Mouse (Mus musculus) MEL (cell line): Measurements from ENCODE around the gene P2rx7. TPM values are rescaled to one million over a fixed set of nuclear protein-coding genes. Genes with fewer than 3 reads are reported as not detected.
A peak's percentile ranks its signal among the peaks of the same experiment; 100 is the strongest.
"Not testable (repeated sequence)": the region's sequence is repeated elsewhere in the genome, so short reads cannot be mapped to it uniquely, and the experiment has no call there.

ENCODE experiments used
- DNase-seq: peaks from one replicate; pipeline ENCODE4 v3.0.0; 2011; ENCODE audit warnings: low read depth, low spot score
- H3K27ac ChIP-seq: 2 replicates; pipeline ENCODE4 v1.5.1; 2012; ENCODE audit warnings: low read depth, mild to moderate bottlenecking, control low read depth, low read length, moderate library complexity; ENCODE audit not compliant: control insufficient read depth
- H3K27me3 ChIP-seq, 2 experiments: fragments of 150-350 bp in 1 of 2; sonication (generic) in 1 of 2; 2 replicates each; pipeline ENCODE4 v1.6.1; 2012; ENCODE audit warnings: low read length in 2 of 2, mild to moderate bottlenecking in 2 of 2, improper control_type of control experiment in 1 of 2, moderate library complexity in 1 of 2; ENCODE audit not compliant: insufficient read depth in 2 of 2, control insufficient read depth in 1 of 2
- H3K36me3 ChIP-seq, 2 experiments: 2 replicates each; pipeline ENCODE4 v1.6.1; 2012 to 2014; ENCODE audit warnings: low read length in 2 of 2, improper control_type of control experiment in 1 of 2, inconsistent platforms in 1 of 2, mild to moderate bottlenecking in 1 of 2; ENCODE audit not compliant: insufficient read depth in 2 of 2, control insufficient read depth in 1 of 2
- H3K4me1 ChIP-seq, 2 experiments: fragments of 150-350 bp in 1 of 2; sonication (generic) in 1 of 2; 2 replicates each; pipeline ENCODE4 v1.6.1; 2012; ENCODE audit warnings: low read length in 2 of 2, improper control_type of control experiment in 1 of 2, mild to moderate bottlenecking in 1 of 2; ENCODE audit not compliant: insufficient read depth in 2 of 2, control insufficient read depth in 1 of 2
- H3K4me3 ChIP-seq, 2 experiments: fragments of 150-350 bp in 1 of 2; sonication (generic) in 1 of 2; 2 replicates each; pipeline ENCODE4 v1.5.1; 2012; ENCODE audit warnings: low read depth in 2 of 2, low read length in 2 of 2, mild to moderate bottlenecking in 2 of 2, moderate library complexity in 2 of 2, control low read depth in 1 of 2, improper control_type of control experiment in 1 of 2; ENCODE audit not compliant: control insufficient read depth in 1 of 2, insufficient read depth in 1 of 2
- H3K79me2 ChIP-seq: 2 replicates; pipeline ENCODE4 v1.6.1; 2012; ENCODE audit warnings: mild to moderate bottlenecking, low read length, moderate library complexity; ENCODE audit not compliant: control insufficient read depth, poor library complexity, insufficient read depth
- H3K9ac ChIP-seq: 2 replicates; pipeline ENCODE4 v1.6.1; 2012; ENCODE audit warnings: low read depth, mild to moderate bottlenecking, control low read depth, low read length, moderate library complexity; ENCODE audit not compliant: control insufficient read depth, poor library complexity, severe bottlenecking
- H3K9me3 ChIP-seq: fragments of 150-350 bp; sonication (generic); replicated peaks from 2 replicates; pipeline ENCODE4 v1.6.1; 2012; ENCODE audit warnings: mild to moderate bottlenecking, low read length, improper control_type of control experiment, moderate library complexity; ENCODE audit not compliant: insufficient read depth
- BHLHE40 ChIP-seq: IDR thresholded peaks from 2 replicates; pipeline ENCODE4 v1.6.1; 2012; ENCODE audit warnings: low read depth, mild to moderate bottlenecking, inconsistent platforms, low read length, improper control_type of control experiment, borderline replicate concordance
- CHD1 ChIP-seq: IDR thresholded peaks from 2 replicates; pipeline ENCODE4 v1.6.1; 2012; ENCODE audit warnings: low read depth, mild to moderate bottlenecking, inconsistent platforms, low read length, improper control_type of control experiment
- CHD2 ChIP-seq: IDR thresholded peaks from 2 replicates; pipeline ENCODE4 v1.6.1; 2011; ENCODE audit warnings: low read length, improper control_type of control experiment
- CTCF ChIP-seq, 3 experiments: IDR thresholded peaks in 2 of 3; conservative IDR thresholded peaks in 1 of 3; 2 replicates each; pipeline ENCODE4 v1.5.1; 2011 to 2012; ENCODE audit warnings: low read length in 3 of 3, low read depth in 2 of 3, mild to moderate bottlenecking in 2 of 3, improper control_type of control experiment in 1 of 3, inconsistent platforms in 1 of 3, mixed read lengths in 1 of 3, moderate library complexity in 1 of 3; ENCODE audit not compliant: control insufficient read depth in 1 of 3, insufficient read depth in 1 of 3, poor library complexity in 1 of 3, severe bottlenecking in 1 of 3
- E2F4 ChIP-seq: IDR thresholded peaks from 2 replicates; pipeline ENCODE4 v1.6.1; 2011; ENCODE audit warnings: low read depth, low read length, improper control_type of control experiment, borderline replicate concordance
- ELF1 ChIP-seq: IDR thresholded peaks from 2 replicates; pipeline ENCODE4 v1.6.1; 2014; ENCODE audit warnings: low read depth, mild to moderate bottlenecking, inconsistent platforms, low read length, improper control_type of control experiment, moderate library complexity
- EP300 ChIP-seq, 2 experiments: IDR thresholded peaks; 2 replicates each; pipeline ENCODE4 v1.6.1; 2011; ENCODE audit warnings: improper control_type of control experiment in 2 of 2, low read length in 2 of 2, low read depth in 1 of 2, mild to moderate bottlenecking in 1 of 2
- ETS1 ChIP-seq: IDR thresholded peaks from 2 replicates; pipeline ENCODE4 v1.6.1; 2012; ENCODE audit warnings: low read depth, mild to moderate bottlenecking, inconsistent platforms, low read length, improper control_type of control experiment, moderate library complexity
- GABPA ChIP-seq: IDR thresholded peaks from 2 replicates; pipeline ENCODE4 v1.6.1; 2012; ENCODE audit warnings: low read depth, mild to moderate bottlenecking, inconsistent platforms, low read length, improper control_type of control experiment, moderate library complexity
- GATA1 ChIP-seq: IDR thresholded peaks from 2 replicates; pipeline ENCODE4 v1.6.1; 2011; ENCODE audit warnings: low read depth, low read length, improper control_type of control experiment
- HCFC1 ChIP-seq: IDR thresholded peaks from 2 replicates; pipeline ENCODE4 v1.6.1; 2012; ENCODE audit warnings: low read depth, mild to moderate bottlenecking, inconsistent platforms, low read length, improper control_type of control experiment, moderate library complexity
- JUND ChIP-seq: IDR thresholded peaks from 2 replicates; pipeline ENCODE4 v1.6.1; 2011; ENCODE audit warnings: low read depth, mild to moderate bottlenecking, improper control_type of control experiment, low read length
- MAFK ChIP-seq: IDR thresholded peaks from 2 replicates; pipeline ENCODE4 v1.6.1; 2011; ENCODE audit warnings: low read depth, mild to moderate bottlenecking, low read length, improper control_type of control experiment, borderline replicate concordance
- MXI1 ChIP-seq: IDR thresholded peaks from 2 replicates; pipeline ENCODE4 v1.6.1; 2011; ENCODE audit warnings: mild to moderate bottlenecking, low read depth, low read length, improper control_type of control experiment
- NELFE ChIP-seq: IDR thresholded peaks from 2 replicates; pipeline ENCODE4 v1.6.1; 2011; ENCODE audit warnings: low read depth, low read length, improper control_type of control experiment
- NRF1 ChIP-seq: IDR thresholded peaks from 2 replicates; pipeline ENCODE4 v1.6.1; 2014; ENCODE audit warnings: low read depth, mild to moderate bottlenecking, inconsistent platforms, low read length, improper control_type of control experiment, moderate library complexity; ENCODE audit not compliant: poor library complexity, insufficient read depth, severe bottlenecking
- POLR2AphosphoS2 ChIP-seq: IDR thresholded peaks from 2 replicates; pipeline ENCODE4 v1.6.1; 2011; ENCODE audit warnings: low read length, improper control_type of control experiment
- POLR2AphosphoS5 ChIP-seq: IDR thresholded peaks from 2 replicates; pipeline ENCODE4 v1.6.1; 2012; ENCODE audit warnings: low read depth, borderline replicate concordance, mild to moderate bottlenecking, inconsistent platforms, low read length, moderate library complexity, mixed read lengths
- RAD21 ChIP-seq: IDR thresholded peaks from 2 replicates; pipeline ENCODE4 v1.6.1; 2011; ENCODE audit warnings: mild to moderate bottlenecking, low read depth, low read length, improper control_type of control experiment
- RCOR1 ChIP-seq: IDR thresholded peaks from 2 replicates; pipeline ENCODE4 v1.6.1; 2012; ENCODE audit warnings: low read depth, mild to moderate bottlenecking, inconsistent platforms, low read length, improper control_type of control experiment
- SMC3 ChIP-seq: IDR thresholded peaks from 2 replicates; pipeline ENCODE4 v1.6.1; 2011; ENCODE audit warnings: low read depth, low read length, improper control_type of control experiment
- TBP ChIP-seq: IDR thresholded peaks from 2 replicates; pipeline ENCODE4 v1.8.0; 2011; ENCODE audit warnings: low read depth, low read length, improper control_type of control experiment
- ZC3H11A ChIP-seq: IDR thresholded peaks from 2 replicates; pipeline ENCODE4 v1.6.1; 2012; ENCODE audit warnings: low read depth, mild to moderate bottlenecking, inconsistent platforms, low read length, improper control_type of control experiment
- ZKSCAN1 ChIP-seq: IDR thresholded peaks from 2 replicates; pipeline ENCODE4 v1.6.1; 2012; ENCODE audit warnings: low read depth, mild to moderate bottlenecking, inconsistent platforms, low read length, improper control_type of control experiment, moderate library complexity
- polyA plus RNA-seq, 2 experiments: library from polyadenylated mRNA; stranded (reverse) in 1 of 2; unstranded in 1 of 2; fragments of >175 nt in 1 of 2; fragments of >200 nt in 1 of 2; gene quantifications; 2 replicates each; pipeline versions ENCODE4 v1.2.1 to v1.2.4; 2012; ENCODE audit warnings: low replicate concordance in 2 of 2, low read depth in 1 of 2; ENCODE audit not compliant: insufficient read length in 2 of 2, insufficient read depth in 1 of 2, missing spikeins in 1 of 2
- total RNA-seq: library from RNA; depleted of rRNA; stranded (reverse); fragments of 300-350 nt; gene quantifications from 2 replicates; pipeline ENCODE4 v1.2.3, GENCODE M21; 2012

Gene P2rx7
- total and polyA plus RNA-seq, 3 experiments, result 29.3 to 254 (median 40.8) TPM

DNA sequence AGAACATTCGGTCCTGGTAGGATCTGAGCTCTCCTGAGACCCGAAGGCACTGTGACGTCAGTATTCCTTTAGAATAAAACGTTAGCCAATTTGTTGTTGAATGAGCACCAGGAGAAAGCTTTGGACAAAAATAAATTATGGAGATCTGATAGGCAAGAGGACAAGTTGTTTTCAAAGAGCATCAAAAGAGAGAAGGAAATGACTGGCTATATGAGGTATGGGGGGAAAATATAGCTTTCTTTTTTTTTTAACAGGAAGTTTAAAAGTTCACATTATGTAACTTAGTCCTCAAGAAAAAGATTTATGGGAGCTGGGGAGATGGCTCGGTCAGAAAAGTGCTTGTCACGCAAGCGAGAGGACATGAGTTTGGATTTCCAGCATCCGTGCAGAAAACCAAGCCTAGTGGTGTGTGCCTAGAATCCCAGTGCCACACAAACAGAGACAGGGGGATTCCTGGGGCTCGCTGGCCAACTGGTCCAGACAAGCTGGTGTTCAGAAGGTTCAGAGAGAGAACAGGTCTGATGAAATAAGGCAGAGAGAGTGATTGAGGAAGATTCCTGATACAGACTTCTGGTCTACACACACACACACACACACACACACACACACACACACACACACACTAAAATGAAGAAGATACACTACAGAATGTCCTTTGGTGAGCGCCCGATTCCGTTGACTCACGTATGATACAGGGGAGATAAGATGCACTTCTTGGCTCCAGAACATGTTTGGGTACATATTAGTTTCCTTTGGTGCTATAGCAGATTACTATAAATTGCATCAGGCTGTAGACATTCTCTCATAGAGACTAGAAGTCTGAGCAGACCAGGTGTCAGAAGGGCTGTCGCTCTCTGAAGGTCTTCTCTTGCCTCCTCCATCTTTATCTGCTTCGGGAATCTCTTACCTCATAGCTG lies 25.5 kb downstream of the P2rx7 start (continued):
- TF ChIP-seq GABPA (no peak), TBP (no peak), POLR2AphosphoS5 (no peak), ETS1 (peak; percentile 93), CHD1 (no peak), ELF1 (peak; percentile 23; the same call in 1 of the 2 replicates), BHLHE40 (0 out of 2 replicates have a peak, but pooled peaks have one; percentile 22), ZC3H11A (no peak), RAD21 (no peak), RCOR1 (peak; percentile 73), ZKSCAN1 (no peak), MXI1 (no peak; the same call in 1 of the 2 replicates), CHD2 (no peak), EP300 (IDR thresholded peaks at IDR 0.05; ENCODE audit: low read depth in 1 of 2, low read length in 2 of 2) (peak; percentile 86 to 88), GATA1 (peak; percentile 81), MAFK (no peak), NRF1 (no peak), NELFE (peak; percentile 24; the same call in 1 of the 2 replicates), JUND (no peak), E2F4 (no peak), HCFC1 (no peak), POLR2AphosphoS2 (peak; percentile 48; the same call in 1 of the 2 replicates)
- TF ChIP-seq, all 39 proteins: peak for 18

DNA sequence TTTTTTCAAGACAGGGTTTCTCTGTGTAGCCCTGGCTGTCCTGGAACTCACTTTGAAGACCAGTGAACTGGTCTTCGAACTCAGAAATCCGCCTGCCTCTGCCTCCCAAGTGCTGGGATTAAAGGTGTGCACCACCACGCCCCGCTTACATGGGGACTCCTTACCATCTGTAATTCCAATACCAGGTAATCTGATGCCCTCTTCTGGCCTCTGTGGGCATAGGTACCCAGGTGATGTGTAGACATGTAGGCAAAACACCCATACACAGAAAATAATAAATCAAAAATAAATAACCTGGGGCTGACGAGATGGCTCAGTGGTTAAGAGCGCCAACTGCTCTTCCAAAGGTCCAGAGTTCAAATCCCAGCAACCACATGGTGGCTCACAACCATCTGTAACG lies 27.9 kb downstream of the P2rx7 start:
- peak; percentile 39 for DNase-seq
- not testable (repeated sequence) for H3K79me2 ChIP-seq

More for the DNA sequence above, 27.9 kb downstream of the P2rx7 start:
- TF ChIP-seq ZC3H11A (peak; percentile 38; the same call in 1 of the 2 replicates), CTCF (IDR thresholded peaks at IDR 0.05 in 2 of 3, conservative IDR thresholded peaks at IDR 0.05 in 1 of 3; ENCODE audit: control insufficient read depth in 1 of 3, insufficient read depth in 1 of 3, low read depth in 2 of 3, low read length in 3 of 3, poor library complexity in 1 of 3, severe bottlenecking in 1 of 3) (peak; percentile 11 to 45 (median 20); a peak in 2 of 6 replicates), SMC3 (peak; percentile 32), RAD21 (peak; percentile 43)
- TF ChIP-seq, all 39 proteins: peak for 4; not testable (repeated sequence) for 35
- Histone ChIP-seq H3K36me3 (peaks cover 11 to 28% of the 10 kb centered on the region in 2 experiments), H3K4me1 (peaks cover 11 to 21% of the 10 kb centered on the region in 2 experiments; a peak in 3 of 4 replicates)
- not testable (repeated sequence) for H3K9ac ChIP-seq, H3K9me3 ChIP-seq, H3K4me3 ChIP-seq, H3K27ac ChIP-seq, H3K27me3 ChIP-seq
